Mouse (Mus musculus): ENCODE measurements around the gene Sept9.

GRCm38 (mm10) chr11:117239617-117240016 lies 40.2 kb downstream of the Sept9 start:
- TF ChIP-seq CTCF (IDR thresholded peaks at IDR 0.05; ENCODE audit: insufficient read depth, low read depth, low read length) (no peak), POLR2A (IDR thresholded peaks at IDR 0.05; ENCODE audit: insufficient read depth, low read depth, low read length) (no peak)
